Mouse (Mus musculus): ENCODE measurements around the gene Gm45213. TPM values are rescaled to one million over a fixed set of nuclear protein-coding genes. Genes with fewer than 3 reads are reported as not detected.

Gene Gm45213
- total and polyA plus RNA-seq, 2 experiments: not detected

- Histone ChIP-seq H3K36me3 (ENCODE audit: control insufficient read depth, insufficient read depth, low read length) (peaks cover 9% of the 10 kb centered on the region), H3K27me3 (ENCODE audit: control insufficient read depth, insufficient read depth, low read length) (no peaks in the 10 kb centered on the region), H3K27ac (replicated peaks; ENCODE audit: insufficient read depth, low read depth, low read length) (no peak overlapping the region), H3K4me1 (ENCODE audit: control insufficient read depth, insufficient read depth, low read length) (no peaks in the 10 kb centered on the region), H3K79me2 (ENCODE audit: control insufficient read depth, insufficient read depth, low read length) (no peaks in the 10 kb centered on the region), H3K9ac (ENCODE audit: low read depth, low read length) (no peak overlapping the region), H3K4me3 (ENCODE audit: insufficient read depth, low read depth, low read length) (no peak overlapping the region)
- TF ChIP-seq CTCF (IDR thresholded peaks at IDR 0.05; ENCODE audit: low read depth, low read length): no peak
- TF ChIP-seq POLR2A (IDR thresholded peaks at IDR 0.05; ENCODE audit: extremely low read depth, insufficient read depth, low read length): no peak
- no peak for DNase-seq (ENCODE audit: extremely low read depth, low read depth, low spot score)
- 74% methylated on average over 9 of the region's 9 CpGs for WGBS
Measured at GRCm38 (mm10) chr7:66044617-66045016, 1.2 kb downstream of the Gm45213 start.

- peak; percentile 44 for DNase-seq (ENCODE audit: extremely low read depth, low read depth, low spot score)
- Histone ChIP-seq H3K27ac (replicated peaks; ENCODE audit: insufficient read depth, low read depth, low read length) (no peak overlapping the region), H3K4me1 (ENCODE audit: control insufficient read depth, insufficient read depth, low read length) (no peaks in the 10 kb centered on the region), H3K4me3 (ENCODE audit: insufficient read depth, low read depth, low read length) (no peak overlapping the region), H3K27me3 (ENCODE audit: control insufficient read depth, insufficient read depth, low read length) (no peaks in the 10 kb centered on the region), H3K9ac (ENCODE audit: low read depth, low read length) (no peak overlapping the region), H3K79me2 (ENCODE audit: control insufficient read depth, insufficient read depth, low read length) (no peaks in the 10 kb centered on the region), H3K36me3 (ENCODE audit: control insufficient read depth, insufficient read depth, low read length) (peaks cover 12% of the 10 kb centered on the region)
- no peak for TF ChIP-seq POLR2A (IDR thresholded peaks at IDR 0.05; ENCODE audit: extremely low read depth, insufficient read depth, low read length)
- TF ChIP-seq CTCF (IDR thresholded peaks at IDR 0.05; ENCODE audit: low read depth, low read length): no peak
- WGBS: 66% methylated on average over 17 of the region's 17 CpGs
Measured at GRCm38 (mm10) chr7:66046921-66047918, 3.8 kb downstream of the Gm45213 start.

GRCm38 (mm10) chr7:66047975-66048374, 4.6 kb downstream of the Gm45213 start:
- H3K27me3 ChIP-seq (ENCODE audit: control insufficient read depth, insufficient read depth, low read length): no peaks in the 10 kb centered on the region
- 84% methylated on average over 4 of the region's 4 CpGs for WGBS
- TF ChIP-seq POLR2A (IDR thresholded peaks at IDR 0.05; ENCODE audit: extremely low read depth, insufficient read depth, low read length) (no peak), CTCF (IDR thresholded peaks at IDR 0.05; ENCODE audit: low read depth, low read length) (no peak)
- H3K79me2 ChIP-seq (ENCODE audit: control insufficient read depth, insufficient read depth, low read length): no peaks in the 10 kb centered on the region
- no peak for DNase-seq (ENCODE audit: extremely low read depth, low read depth, low spot score)
- H3K36me3 ChIP-seq (ENCODE audit: control insufficient read depth, insufficient read depth, low read length): peaks cover 12% of the 10 kb centered on the region
- H3K4me1 ChIP-seq (ENCODE audit: control insufficient read depth, insufficient read depth, low read length): no peaks in the 10 kb centered on the region
- no peak overlapping the region for H3K9ac ChIP-seq (ENCODE audit: low read depth, low read length)
- H3K4me3 ChIP-seq (ENCODE audit: insufficient read depth, low read depth, low read length): no peak overlapping the region
- H3K27ac ChIP-seq (replicated peaks; ENCODE audit: insufficient read depth, low read depth, low read length): no peak overlapping the region

- DNase-seq (ENCODE audit: extremely low read depth, low read depth, low spot score): no peak
- Histone ChIP-seq H3K79me2 (ENCODE audit: control insufficient read depth, insufficient read depth, low read length) (no peaks in the 10 kb centered on the region), H3K27me3 (ENCODE audit: control insufficient read depth, insufficient read depth, low read length) (no peaks in the 10 kb centered on the region), H3K36me3 (ENCODE audit: control insufficient read depth, insufficient read depth, low read length) (peaks cover 12% of the 10 kb centered on the region), H3K4me1 (ENCODE audit: control insufficient read depth, insufficient read depth, low read length) (no peaks in the 10 kb centered on the region), H3K27ac (replicated peaks; ENCODE audit: insufficient read depth, low read depth, low read length) (no peak overlapping the region), H3K9ac (ENCODE audit: low read depth, low read length) (no peak overlapping the region), H3K4me3 (ENCODE audit: insufficient read depth, low read depth, low read length) (no peak overlapping the region)
- WGBS: 92% methylated on average over 12 of the region's 12 CpGs
- TF ChIP-seq CTCF (IDR thresholded peaks at IDR 0.05; ENCODE audit: low read depth, low read length): no peak
- TF ChIP-seq POLR2A (IDR thresholded peaks at IDR 0.05; ENCODE audit: extremely low read depth, insufficient read depth, low read length): no peak
Measured at GRCm38 (mm10) chr7:66048446-66049230, 5.2 kb downstream of the Gm45213 start.

- H3K79me2 ChIP-seq (ENCODE audit: control insufficient read depth, insufficient read depth, low read length): no peaks in the 10 kb centered on the region
- no peak overlapping the region for H3K9ac ChIP-seq (ENCODE audit: low read depth, low read length)
- no peaks in the 10 kb centered on the region for H3K27me3 ChIP-seq (ENCODE audit: control insufficient read depth, insufficient read depth, low read length)
- peaks cover 8% of the 10 kb centered on the region; the same call in 1 of the 2 replicates for H3K36me3 ChIP-seq (ENCODE audit: control insufficient read depth, insufficient read depth, low read length)
- no peak for DNase-seq (ENCODE audit: extremely low read depth, low read depth, low spot score)
- peaks cover 5% of the 10 kb centered on the region; the same call in 1 of the 2 replicates for H3K4me1 ChIP-seq (ENCODE audit: control insufficient read depth, insufficient read depth, low read length)
- TF ChIP-seq POLR2A (IDR thresholded peaks at IDR 0.05; ENCODE audit: extremely low read depth, insufficient read depth, low read length): no peak
- no peak for TF ChIP-seq CTCF (IDR thresholded peaks at IDR 0.05; ENCODE audit: low read depth, low read length)
- 92% methylated on average over 4 of the region's 4 CpGs for WGBS
- no peak overlapping the region for H3K27ac ChIP-seq (replicated peaks; ENCODE audit: insufficient read depth, low read depth, low read length)
- H3K4me3 ChIP-seq (ENCODE audit: insufficient read depth, low read depth, low read length): no peak overlapping the region
Measured at GRCm38 (mm10) chr7:66053946-66054483, 10.6 kb downstream of the Gm45213 start.
